Mouse (Mus musculus) cerebellum, postnatal 14 days (tissue): ENCODE data around the gene Hbs1l.
"Not testable (repeated sequence)": the region's sequence is repeated elsewhere in the genome, so short reads cannot be mapped to it uniquely, and the experiment has no call there.

Experiments used
- DNase-seq, 2 experiments: peaks; one replicate each; pipeline ENCODE4 v3.0.0; 2021; ENCODE audit warnings: mixed read lengths in 2 of 2

Gene Hbs1l

GRCm38 (mm10) chr10:21364946-21365345 is 69.2 kb downstream of the Hbs1l start:
- no peak for DNase-seq

- no peak for DNase-seq
Measured at GRCm38 (mm10) chr10:21365897-21366296, 70.1 kb downstream of the Hbs1l start.

DNA sequence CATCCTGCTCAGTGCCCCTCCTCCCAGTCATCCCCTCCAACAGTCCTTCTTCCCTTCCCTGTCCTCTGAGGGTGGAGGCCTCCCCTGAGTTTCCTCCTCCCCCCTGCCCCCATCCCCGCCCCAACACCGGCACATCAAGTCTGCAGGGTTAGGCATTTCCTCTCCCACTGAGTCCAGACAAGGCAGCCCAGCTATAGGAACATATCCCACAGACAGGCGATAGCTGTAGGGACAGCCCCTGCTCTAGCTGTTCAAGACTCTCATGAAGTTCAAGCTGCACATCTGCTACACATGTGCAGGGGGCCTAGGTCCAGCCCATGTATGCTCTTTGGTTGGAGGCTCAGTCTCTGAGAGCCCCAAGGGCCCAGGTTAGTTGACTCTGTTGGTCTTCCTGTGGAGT is 70.7 kb downstream of the Hbs1l start:
- DNase-seq, result no peak

- no peak for DNase-seq
Measured at GRCm38 (mm10) chr10:21367481-21367880, 71.7 kb downstream of the Hbs1l start.

DNA sequence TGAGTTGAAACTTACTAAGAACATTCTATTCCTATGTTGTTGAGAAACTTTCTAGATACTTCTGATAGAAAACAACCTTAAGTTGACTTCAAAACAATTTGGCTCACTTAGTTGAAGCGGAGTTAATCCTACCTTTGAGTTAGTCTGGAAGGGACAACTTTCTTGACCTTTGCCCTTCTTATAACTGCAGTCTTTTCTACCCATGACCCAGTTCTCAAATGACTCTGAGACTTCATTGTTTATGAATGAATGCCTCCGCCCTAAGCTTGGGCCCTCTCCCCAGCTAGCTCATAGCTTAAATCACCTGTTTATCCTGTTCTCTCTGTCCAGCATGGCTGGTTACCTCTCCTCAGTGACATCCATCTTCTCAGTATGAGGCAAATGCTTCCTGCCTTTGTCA is 73.8 kb downstream of the Hbs1l start:
- no peak for DNase-seq

DNA sequence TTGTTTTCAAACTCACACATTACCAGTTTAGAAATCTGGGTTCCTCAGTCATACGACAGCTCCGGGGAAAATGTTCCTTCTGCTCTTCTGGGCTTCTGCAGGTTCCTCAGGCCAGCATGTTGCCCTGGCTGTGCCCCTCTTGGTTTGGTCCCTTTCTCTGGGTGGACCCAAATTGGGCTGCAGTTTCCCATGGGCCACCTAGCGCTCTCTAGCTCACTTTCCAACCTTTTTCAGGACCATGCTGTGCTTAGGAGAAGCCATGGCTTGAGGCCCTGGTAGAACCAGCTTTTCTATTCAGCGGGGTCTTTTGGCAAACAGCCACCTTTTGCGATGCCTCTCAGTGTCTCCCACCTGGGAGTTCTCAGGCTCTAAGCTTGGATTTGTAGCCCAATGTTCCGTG is 76.5 kb downstream of the Hbs1l start:
- DNase-seq, result no peak

GRCm38 (mm10) chr10:21376682-21377473 is 81.1 kb downstream of the Hbs1l start, which contains the start of gene Aldh8a1:
Aldh8a1 (plus strand) TSS chr10:21377291.
- DNase-seq, result no peak

DNA sequence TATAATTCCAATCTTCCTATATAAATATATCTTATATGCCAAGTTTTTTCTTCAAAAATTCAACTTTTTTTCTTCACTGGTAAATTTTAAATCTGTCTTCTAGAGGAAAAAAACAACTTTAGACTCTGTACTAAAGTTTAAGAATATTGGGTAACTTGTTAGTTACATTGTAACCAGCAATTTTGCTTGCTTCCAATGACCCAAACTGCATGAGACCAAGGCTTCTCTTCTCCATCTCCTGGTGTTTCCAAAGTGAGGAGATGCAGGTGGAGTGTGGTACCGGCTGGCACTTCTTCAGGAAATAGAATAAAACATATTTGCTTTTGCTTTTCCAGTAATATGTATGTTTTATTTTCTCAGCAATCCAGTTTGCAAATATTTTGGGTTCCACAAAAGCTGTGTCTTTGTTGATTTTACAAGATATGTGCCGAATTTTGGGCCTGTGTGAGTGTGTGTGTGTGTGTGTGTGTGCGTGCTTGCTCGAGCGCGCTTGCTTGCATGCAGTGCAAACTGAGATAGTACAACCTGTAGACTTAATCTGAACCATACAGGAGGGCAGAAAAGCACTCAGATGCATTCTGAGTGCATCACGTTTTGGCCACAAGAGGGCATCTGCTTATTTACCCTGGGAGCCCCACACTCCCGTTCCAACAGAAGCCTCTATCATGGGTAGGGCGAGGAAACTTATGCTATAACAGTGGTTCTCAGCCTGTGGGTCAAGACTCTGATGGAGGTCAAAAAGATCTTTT is 82.6 kb downstream of the Hbs1l start:
- no peak for DNase-seq

- DNase-seq, result peak; percentile 66 to 71
Measured at GRCm38 (mm10) chr10:21382914-21383313, 87.1 kb downstream of the Hbs1l start.

GRCm38 (mm10) chr10:21385111-21385663 is 89.4 kb downstream of the Hbs1l start:
- no peak for DNase-seq

GRCm38 (mm10) chr10:21389075-21389474 is 93.3 kb downstream of the Hbs1l start:
- DNase-seq, result no peak

DNA sequence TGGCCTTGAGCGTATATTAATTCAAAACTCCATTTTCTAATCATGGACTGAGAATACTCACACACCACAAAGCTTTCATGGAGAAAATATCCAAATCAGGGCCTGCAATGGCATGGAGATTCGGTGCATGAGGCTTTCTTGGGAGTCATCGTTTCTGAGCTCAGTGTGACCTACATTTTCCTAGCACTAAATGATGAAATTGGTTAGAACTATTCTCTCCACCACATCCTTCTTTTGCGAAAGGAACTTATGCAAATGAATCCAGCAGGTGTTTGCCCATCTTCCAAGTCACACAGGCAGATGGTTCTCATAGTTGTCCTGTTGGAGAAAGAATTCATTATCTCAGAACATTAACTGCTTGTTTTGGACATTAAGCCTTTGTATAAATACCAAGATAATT is 94.7 kb downstream of the Hbs1l start:
- DNase-seq, result no peak

- peak; percentile 38 to 59 for DNase-seq
Measured at GRCm38 (mm10) chr10:21391286-21391685, 95.5 kb downstream of the Hbs1l start.

- DNase-seq, result no peak
Measured at GRCm38 (mm10) chr10:21393390-21393789, 97.6 kb downstream of the Hbs1l start.

DNA sequence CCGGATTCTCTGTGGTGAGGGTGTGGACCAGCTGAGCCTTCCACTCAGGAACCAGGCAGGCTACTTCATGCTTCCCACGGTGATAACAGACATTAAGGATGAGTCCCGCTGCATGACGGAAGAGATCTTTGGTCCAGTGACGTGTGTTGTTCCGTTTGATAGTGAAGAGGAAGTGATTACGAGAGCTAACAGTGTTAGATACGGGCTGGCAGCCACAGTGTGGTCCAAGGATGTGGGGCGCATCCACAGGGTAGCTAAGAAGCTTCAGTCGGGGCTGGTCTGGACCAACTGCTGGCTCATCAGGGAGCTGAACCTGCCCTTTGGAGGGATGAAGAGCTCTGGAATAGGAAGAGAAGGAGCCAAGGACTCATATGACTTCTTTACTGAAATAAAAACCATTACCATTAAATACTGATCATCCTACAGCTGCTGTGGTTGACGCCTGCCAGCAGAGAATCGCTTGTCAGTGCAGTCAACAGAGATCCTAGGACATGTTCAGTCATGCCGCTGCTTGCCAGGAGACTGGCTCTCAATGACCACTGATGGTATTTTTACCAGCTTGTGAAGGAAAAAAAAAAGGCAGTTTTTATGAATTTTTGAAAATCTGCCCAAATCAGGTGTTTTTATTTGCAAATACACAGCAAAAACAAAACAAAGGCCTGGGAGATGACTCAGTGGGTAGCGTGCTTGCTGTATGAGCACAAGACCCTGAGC is 99.8 kb downstream of the Hbs1l start:
- DNase-seq, result no peak

- DNase-seq, result not testable (repeated sequence)
Measured at GRCm38 (mm10) chr10:21398873-21399425, 103.2 kb downstream of the Hbs1l start.

DNA sequence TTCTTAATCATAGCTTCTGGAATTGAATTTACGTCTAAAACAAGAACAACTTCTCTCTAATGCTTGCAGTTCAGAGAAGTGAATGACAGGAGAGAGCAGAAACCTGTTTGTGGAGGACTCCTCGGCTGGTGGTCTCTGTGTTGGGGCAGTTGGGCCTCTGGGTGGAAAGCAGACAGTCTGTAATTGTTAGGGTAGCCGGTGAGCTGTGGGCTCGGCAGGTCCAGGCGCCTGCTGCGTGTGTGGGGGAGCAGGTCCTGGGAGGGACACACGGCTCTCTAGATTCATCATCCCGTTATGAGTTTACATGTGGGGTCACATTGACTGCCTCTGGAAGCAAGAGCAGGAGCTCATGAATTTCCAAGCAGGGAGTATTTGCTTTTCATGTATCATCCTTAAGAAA is 103.8 kb downstream of the Hbs1l start:
- DNase-seq, result no peak

GRCm38 (mm10) chr10:21400031-21400430 is 104.3 kb downstream of the Hbs1l start:
- no peak for DNase-seq

GRCm38 (mm10) chr10:21400453-21400852 is 104.7 kb downstream of the Hbs1l start:
- DNase-seq, result no peak

DNA sequence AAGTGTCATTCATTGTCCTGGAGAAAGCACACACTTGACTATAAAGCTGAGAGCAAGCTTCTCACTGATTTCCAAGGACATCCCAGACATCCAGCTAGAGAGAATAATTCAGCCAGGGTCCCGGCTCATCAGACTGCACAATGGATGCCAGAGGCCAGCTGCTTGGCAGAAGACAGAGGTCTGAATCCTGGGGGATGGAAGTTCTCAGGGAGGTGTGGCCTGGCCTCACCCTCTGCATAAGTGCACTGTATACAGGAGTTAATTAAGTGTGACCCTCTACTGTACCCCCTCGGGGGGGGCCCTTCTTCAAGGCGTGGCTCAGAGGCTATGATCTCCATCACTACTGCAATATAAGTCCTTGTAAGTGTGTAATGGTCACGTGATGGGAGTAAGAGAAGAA is 105.5 kb downstream of the Hbs1l start:
- no peak for DNase-seq

DNA sequence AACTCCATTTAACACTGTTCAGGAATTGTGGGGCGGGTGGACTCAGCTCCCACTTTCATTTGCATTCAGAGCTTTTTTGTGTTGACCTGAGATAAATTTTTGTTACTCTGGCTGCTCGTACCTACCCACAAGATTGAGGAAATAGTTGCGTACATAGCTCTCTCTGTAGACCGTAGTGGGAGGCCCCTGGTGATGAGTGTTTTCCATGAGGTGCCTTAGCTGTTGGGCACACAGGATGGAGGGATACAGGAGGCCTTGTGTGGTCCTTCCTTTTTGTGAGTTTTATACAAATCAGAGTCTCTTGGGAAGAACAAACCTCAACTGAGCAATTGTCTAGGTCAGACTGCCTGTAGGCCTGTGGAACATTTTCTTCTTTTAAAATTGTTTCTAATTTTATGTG is 109.0 kb downstream of the Hbs1l start:
- no peak for DNase-seq

GRCm38 (mm10) chr10:21405707-21406534 is 110.1 kb downstream of the Hbs1l start:
- DNase-seq, result no peak
